Mouse (Mus musculus) liver, embryonic 12.5 days (tissue): Measurements from ENCODE around the gene Gm45785. TPM values are rescaled to one million over a fixed set of nuclear protein-coding genes. Genes with fewer than 3 reads are reported as not detected.

ENCODE experiments used
- ATAC-seq: fragments of 200-750 bp; cut with Nextera tagmentation; 2 replicates; pipeline ENCODE4 v1.8.0; 2017; ENCODE audit warnings: moderate number of reproducible peaks, mild to moderate bottlenecking, moderate library complexity
- H3K27ac ChIP-seq: fragments of 300-500 bp; sonication (generic); 2 replicates; pipeline ENCODE4 v1.5.1; 2016; ENCODE audit warnings: mild to moderate bottlenecking
- H3K27me3 ChIP-seq: fragments of 300-500 bp; sonication (generic); replicated peaks from 2 replicates; pipeline ENCODE4 v1.6.1; 2016; ENCODE audit warnings: mild to moderate bottlenecking, moderate library complexity
- H3K36me3 ChIP-seq: fragments of 300-500 bp; sonication (generic); 2 replicates; pipeline ENCODE4 v1.6.1; 2016; ENCODE audit warnings: mild to moderate bottlenecking, moderate library complexity
- H3K4me1 ChIP-seq: fragments of 300-500 bp; sonication (generic); 2 replicates; pipeline ENCODE4 v1.6.1; 2016
- H3K4me2 ChIP-seq: fragments of 300-500 bp; sonication (generic); 2 replicates; pipeline ENCODE4 v1.6.1; 2016; ENCODE audit warnings: mild to moderate bottlenecking, moderate library complexity
- H3K4me3 ChIP-seq: fragments of 300-500 bp; sonication (generic); 2 replicates; pipeline ENCODE4 v1.5.1; 2016; ENCODE audit warnings: mild to moderate bottlenecking, moderate library complexity
- H3K9ac ChIP-seq: fragments of 300-500 bp; sonication (generic); 2 replicates; pipeline ENCODE4 v1.6.1; 2016; ENCODE audit warnings: mild to moderate bottlenecking, moderate library complexity
- H3K9me3 ChIP-seq: fragments of 300-500 bp; sonication (generic); replicated peaks from 2 replicates; pipeline ENCODE4 v1.6.1; 2016; ENCODE audit warnings: mild to moderate bottlenecking, moderate library complexity
- WGBS: fragments of 180-500 bp; shearing (Covaris S2); methylation state at CpG from one replicate; pipeline ENCODE4 v1.1.7; 2016; ENCODE audit not compliant: insufficient replicate concordance; 5-methylcytosine and 5-hydroxymethylcytosine counted together
- polyA plus RNA-seq: library from polyadenylated mRNA; unstranded; fragments of >200 nt; fragmentation: Nextera tagmentation; extraction: Ambion mirVana; gene quantifications from 2 replicates; pipeline ENCODE4 v1.2.1, GENCODE M21; 2016

Gene Gm45785
- polyA plus RNA-seq, 1 experiment from 2014 or later, result not detected

DNA sequence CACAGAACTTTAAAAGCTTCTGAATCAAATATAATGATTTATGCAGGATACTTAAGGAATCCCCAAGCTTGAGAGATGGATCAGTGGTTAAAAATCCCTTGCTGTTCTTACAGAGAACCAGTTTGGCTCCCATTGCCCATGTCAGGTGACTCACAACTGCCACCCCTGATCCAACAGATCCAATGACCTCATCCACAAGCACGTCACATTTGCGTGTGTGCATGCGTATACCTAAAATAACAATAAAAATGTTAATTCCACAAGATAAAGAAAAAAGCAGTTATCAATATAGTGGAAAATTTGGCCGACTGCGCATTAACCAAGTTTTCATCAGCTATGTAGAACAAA lies 34.9 kb downstream of the Gm45785 start:
- Histone ChIP-seq H3K4me1 (0 out of 2 replicates have a peak, but pooled peaks cover 9% of the 10 kb centered on the region), H3K4me2 (peak overlapping the region; percentile 64), H3K4me3 (peak overlapping the region; percentile 41), H3K27me3 (0 out of 2 replicates have a peak, but pooled peaks cover 7% of the 10 kb centered on the region), H3K9me3 (no peaks in the 10 kb centered on the region), H3K36me3 (no peaks in the 10 kb centered on the region), H3K9ac (0 out of 2 replicates have a peak overlapping the region, but pooled peaks have one; percentile 9), H3K27ac (no peak overlapping the region)
- no peak for ATAC-seq
- WGBS, result 58% methylated on average over 5 of the region's 5 CpGs

DNA sequence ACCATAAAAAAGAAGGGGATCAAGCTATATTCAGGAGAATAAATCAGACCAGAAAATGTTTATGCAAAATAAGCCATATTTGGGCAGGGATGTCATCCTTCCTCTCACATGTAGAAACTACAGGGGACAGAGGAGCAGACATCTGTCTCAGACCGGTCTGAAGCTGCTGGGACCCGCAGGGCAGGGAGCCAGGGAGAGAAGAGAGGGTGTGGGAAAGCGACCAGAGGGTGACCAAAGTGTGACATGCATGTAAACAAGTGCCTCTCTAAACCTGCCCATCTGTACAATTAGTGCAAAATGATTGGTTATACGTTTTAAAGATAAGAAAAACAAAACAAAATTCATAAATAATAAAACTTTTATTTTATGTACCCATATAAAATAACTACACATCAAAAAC lies 36.0 kb downstream of the Gm45785 start:
- no peak overlapping the region for H3K27ac ChIP-seq
- no peak for ATAC-seq
- H3K36me3 ChIP-seq, result no peaks in the 10 kb centered on the region
- H3K27me3 ChIP-seq, result 0 out of 2 replicates have a peak, but pooled peaks cover 7% of the 10 kb centered on the region
- H3K9me3 ChIP-seq, result no peaks in the 10 kb centered on the region
- 60% methylated on average over 4 of the region's 4 CpGs for WGBS
- no peak overlapping the region for H3K4me3 ChIP-seq
- H3K4me2 ChIP-seq, result no peak overlapping the region
- no peak overlapping the region for H3K9ac ChIP-seq
- H3K4me1 ChIP-seq, result 0 out of 2 replicates have a peak, but pooled peaks cover 9% of the 10 kb centered on the region

DNA sequence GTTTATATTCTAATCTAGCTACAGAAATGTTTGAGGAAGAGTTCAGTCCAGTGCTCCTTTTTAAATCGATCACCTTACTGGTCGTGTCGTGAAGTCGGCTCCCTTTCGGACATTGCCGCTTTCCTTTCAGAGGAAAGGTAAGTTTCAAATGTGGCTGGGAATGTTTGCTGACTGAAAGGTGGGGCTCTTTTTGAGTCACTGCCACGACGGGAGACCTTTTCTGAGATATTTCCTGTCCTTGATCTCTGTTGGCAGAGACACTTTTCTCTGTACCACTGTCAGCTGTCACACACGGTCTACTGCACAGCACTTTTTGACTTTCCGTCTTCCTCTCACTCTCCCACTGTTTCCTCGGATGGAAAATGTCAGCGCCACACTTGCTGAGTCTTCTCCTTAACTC lies 43.3 kb downstream of the Gm45785 start:
- no peak overlapping the region for H3K27ac ChIP-seq
- no peak overlapping the region for H3K4me2 ChIP-seq
- no peak for ATAC-seq
- no peaks in the 10 kb centered on the region for H3K9me3 ChIP-seq
- 79% methylated on average over 12 of the region's 12 CpGs for WGBS
- H3K36me3 ChIP-seq, result no peaks in the 10 kb centered on the region
- no peaks in the 10 kb centered on the region for H3K27me3 ChIP-seq
- no peak overlapping the region for H3K4me3 ChIP-seq
- H3K9ac ChIP-seq, result no peak overlapping the region
- H3K4me1 ChIP-seq, result no peaks in the 10 kb centered on the region

DNA sequence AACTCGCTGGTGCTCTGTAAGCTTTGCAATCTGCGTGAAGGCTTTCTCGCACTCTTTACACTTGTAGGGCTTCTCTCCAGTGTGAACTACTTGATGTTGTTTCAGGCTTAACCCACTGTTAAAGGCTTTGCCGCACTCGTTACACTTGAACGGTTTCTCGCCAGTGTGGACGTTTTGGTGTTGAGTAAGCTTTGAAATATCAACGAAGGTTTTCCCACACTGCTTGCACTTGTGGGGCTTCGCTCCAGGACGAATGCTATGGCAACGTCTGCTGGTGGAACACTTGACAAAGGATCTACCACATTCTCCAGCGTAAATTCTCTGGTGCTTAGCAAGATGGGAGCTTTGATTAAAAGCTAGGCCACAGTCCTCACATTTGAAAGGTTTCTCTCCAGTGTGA lies 44.4 kb downstream of the Gm45785 start:
- Histone ChIP-seq H3K27me3 (no peaks in the 10 kb centered on the region), H3K9me3 (no peaks in the 10 kb centered on the region), H3K27ac (no peak overlapping the region), H3K9ac (no peak overlapping the region), H3K4me3 (no peak overlapping the region), H3K4me1 (no peaks in the 10 kb centered on the region), H3K36me3 (no peaks in the 10 kb centered on the region), H3K4me2 (no peak overlapping the region)
- ATAC-seq, result no peak
- 79% methylated on average over 13 of the region's 13 CpGs for WGBS

DNA sequence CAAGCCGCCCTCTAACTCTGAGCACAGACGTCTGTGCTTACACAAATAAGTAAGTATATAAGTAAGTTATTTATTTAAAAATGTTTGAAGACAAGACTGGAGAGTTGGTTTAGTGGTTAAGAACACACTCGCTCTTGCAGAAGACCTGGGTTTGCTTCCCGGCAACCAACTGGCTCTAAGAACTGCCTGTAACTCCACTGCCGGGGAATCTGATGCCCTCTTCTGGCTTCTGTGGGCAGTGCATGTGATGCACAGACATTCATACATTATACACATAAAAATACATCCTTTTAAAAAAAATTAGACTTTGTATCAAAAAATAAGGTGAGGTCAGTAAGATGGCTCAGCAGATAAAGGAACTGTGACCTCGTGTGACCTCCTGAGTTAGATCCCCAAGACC lies 45.6 kb downstream of the Gm45785 start:
- 72% methylated on average over 6 of the region's 6 CpGs for WGBS

DNA sequence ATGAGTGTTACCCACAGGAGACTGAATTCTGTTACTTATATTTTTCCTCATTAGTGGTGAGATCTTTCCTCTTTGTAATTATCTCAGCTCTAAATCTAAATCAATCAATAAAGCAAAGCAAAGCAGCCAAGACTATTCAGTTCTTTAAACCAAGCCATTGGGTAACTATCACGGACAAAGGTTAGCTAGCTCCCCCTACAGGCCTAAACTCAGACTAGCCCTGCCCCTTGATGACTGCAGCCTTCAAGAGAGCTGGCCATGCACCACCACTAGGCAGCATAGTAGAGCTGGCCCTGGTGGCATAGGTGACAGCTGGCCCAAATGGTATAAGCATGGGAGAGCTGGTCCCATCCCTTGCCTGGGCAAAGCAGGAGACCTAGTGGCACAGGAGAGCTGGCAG lies 50.4 kb downstream of the Gm45785 start:
- H3K36me3 ChIP-seq, result no peaks in the 10 kb centered on the region
- 8% methylated on average over 1 of the region's 1 CpGs for WGBS
- peak; percentile 54 for ATAC-seq

More for the DNA sequence above, 45.6 kb downstream of the Gm45785 start:
- H3K36me3 ChIP-seq, result no peaks in the 10 kb centered on the region
- H3K27me3 ChIP-seq, result no peaks in the 10 kb centered on the region
- H3K9me3 ChIP-seq, result no peaks in the 10 kb centered on the region
- no peak for ATAC-seq
- no peak overlapping the region for H3K9ac ChIP-seq
- no peak overlapping the region for H3K4me2 ChIP-seq
- no peaks in the 10 kb centered on the region for H3K4me1 ChIP-seq
- H3K27ac ChIP-seq, result no peak overlapping the region
- H3K4me3 ChIP-seq, result no peak overlapping the region

DNA sequence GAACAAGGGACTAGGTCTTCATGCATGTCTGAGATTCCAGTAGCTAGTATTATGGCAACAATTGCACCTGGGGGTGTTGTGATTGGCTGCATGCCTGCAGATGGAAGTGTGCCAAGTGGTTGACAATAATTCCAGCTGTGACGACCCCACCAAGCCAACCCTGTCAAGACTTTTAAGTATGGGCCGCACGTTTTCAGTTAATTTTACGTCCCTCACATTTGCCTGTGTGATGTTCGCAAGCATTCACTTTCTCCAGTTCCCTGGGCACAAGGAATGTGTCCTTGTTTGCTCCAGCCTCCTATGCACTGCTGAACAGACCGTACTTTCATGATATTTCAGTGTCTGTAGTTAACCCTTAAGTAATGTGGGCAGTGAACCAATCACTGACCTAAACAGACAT lies 53.5 kb downstream of the Gm45785 start:
- H3K36me3 ChIP-seq, result no peaks in the 10 kb centered on the region
- no peak overlapping the region for H3K9ac ChIP-seq
- H3K27me3 ChIP-seq, result no peaks in the 10 kb centered on the region
- no peaks in the 10 kb centered on the region for H3K4me1 ChIP-seq
- no peak overlapping the region for H3K27ac ChIP-seq
- no peak overlapping the region for H3K4me2 ChIP-seq
- ATAC-seq, result no peak
- WGBS, result 67% methylated on average over 6 of the region's 6 CpGs
- H3K9me3 ChIP-seq, result no peaks in the 10 kb centered on the region
- H3K4me3 ChIP-seq, result no peak overlapping the region

More for the DNA sequence above, 50.4 kb downstream of the Gm45785 start:
- H3K9ac ChIP-seq, result no peak overlapping the region
- no peak overlapping the region for H3K4me3 ChIP-seq
- H3K4me1 ChIP-seq, result no peaks in the 10 kb centered on the region
- no peak overlapping the region for H3K4me2 ChIP-seq
- H3K9me3 ChIP-seq, result no peaks in the 10 kb centered on the region
- H3K27me3 ChIP-seq, result no peaks in the 10 kb centered on the region
- H3K27ac ChIP-seq, result no peak overlapping the region

DNA sequence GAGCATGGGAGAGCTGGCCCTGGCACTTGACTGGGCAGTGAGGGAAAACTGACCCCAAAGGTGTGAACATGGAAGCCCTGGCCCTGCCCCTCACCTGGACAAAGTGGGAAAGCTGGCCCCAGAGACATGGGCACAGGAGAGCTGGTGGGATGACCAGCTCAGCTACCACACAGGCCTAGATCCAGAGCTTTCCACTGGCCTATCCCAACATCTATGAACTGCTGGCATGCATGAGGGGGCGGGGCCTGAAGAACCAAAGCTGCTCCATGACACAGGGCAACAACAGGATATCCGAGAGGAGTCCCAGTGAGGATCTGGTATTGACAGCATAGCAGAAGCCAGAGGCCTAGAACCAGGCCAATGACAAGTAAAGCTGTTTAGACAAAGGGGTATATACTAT lies 57.9 kb downstream of the Gm45785 start:
- Histone ChIP-seq H3K4me2 (no peak overlapping the region), H3K27me3 (no peaks in the 10 kb centered on the region), H3K4me3 (no peak overlapping the region), H3K4me1 (no peaks in the 10 kb centered on the region), H3K27ac (no peak overlapping the region), H3K9me3 (no peaks in the 10 kb centered on the region), H3K9ac (no peak overlapping the region), H3K36me3 (no peaks in the 10 kb centered on the region)
- 53% methylated on average over 2 of the region's 2 CpGs for WGBS
- no peak for ATAC-seq

DNA sequence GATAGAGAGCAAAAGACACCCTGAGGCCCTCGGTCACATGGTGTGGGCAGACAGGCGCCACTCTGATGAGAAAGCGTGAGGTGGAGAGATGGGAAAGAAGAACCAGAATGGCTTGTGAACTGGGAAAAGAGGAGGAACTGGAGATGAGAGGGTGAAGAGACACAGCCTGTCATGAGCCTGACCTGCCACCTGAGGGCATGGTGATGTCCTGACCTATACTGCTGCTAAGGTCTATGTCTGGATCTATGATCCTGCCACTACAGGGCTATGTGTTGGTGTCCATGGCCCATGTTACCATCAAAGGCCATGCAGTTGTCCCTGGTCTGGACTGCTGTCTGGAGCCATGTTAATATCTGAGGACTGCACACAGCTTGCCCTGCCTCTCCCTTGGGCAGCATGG lies 58.5 kb downstream of the Gm45785 start:
- Histone ChIP-seq H3K36me3 (no peaks in the 10 kb centered on the region), H3K4me2 (no peak overlapping the region), H3K9ac (no peak overlapping the region), H3K27me3 (no peaks in the 10 kb centered on the region), H3K27ac (no peak overlapping the region), H3K9me3 (no peaks in the 10 kb centered on the region), H3K4me1 (no peaks in the 10 kb centered on the region), H3K4me3 (no peak overlapping the region)
- no peak for ATAC-seq
- 74% methylated on average over 3 of the region's 3 CpGs for whole genome bisulfite sequencing

DNA sequence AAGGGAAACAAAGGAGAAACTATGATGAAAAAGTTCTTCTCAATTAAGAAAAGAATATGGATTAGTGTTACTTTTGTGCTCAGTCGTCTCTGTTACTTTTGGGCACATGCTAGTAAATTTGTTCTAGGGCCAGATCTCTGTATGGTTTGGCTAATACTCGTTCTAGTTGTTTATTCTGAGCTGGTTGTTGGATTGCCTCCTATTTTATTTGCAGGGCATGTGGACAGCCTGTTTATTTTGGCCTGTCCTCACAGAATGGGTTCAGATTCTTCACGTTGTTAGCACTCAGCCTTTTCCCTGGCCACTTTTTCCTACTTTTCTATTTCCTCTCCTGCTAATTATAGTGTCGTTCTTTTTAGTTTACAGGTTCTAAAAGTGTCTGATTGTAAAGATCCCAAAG lies 62.6 kb downstream of the Gm45785 start:
- Histone ChIP-seq H3K4me3 (no peak overlapping the region), H3K9me3 (no peaks in the 10 kb centered on the region), H3K9ac (no peak overlapping the region), H3K4me2 (no peak overlapping the region), H3K36me3 (no peaks in the 10 kb centered on the region), H3K27me3 (no peaks in the 10 kb centered on the region), H3K4me1 (no peaks in the 10 kb centered on the region), H3K27ac (no peak overlapping the region)
- 53% methylated on average over 4 of the region's 4 CpGs for WGBS
- no peak for ATAC-seq

DNA sequence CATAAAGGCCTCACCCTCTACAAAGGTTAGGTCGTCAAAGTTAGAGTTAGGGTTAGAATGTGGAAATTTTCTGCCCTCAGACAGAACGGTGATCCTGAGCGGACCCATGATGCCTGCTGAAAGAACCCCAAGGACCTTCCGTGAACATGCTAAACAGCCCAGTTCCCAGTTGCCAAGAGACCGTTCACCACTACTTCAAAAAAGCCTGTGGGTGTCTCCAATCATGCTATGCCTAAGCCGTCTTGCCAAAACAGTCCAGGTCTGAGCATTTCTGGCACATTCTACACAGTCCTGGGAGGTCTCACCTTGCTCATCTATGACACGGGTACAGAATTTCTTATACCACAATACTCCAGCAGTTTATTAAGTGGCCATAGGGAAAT lies 68.1 kb downstream of the Gm45785 start:
- Histone ChIP-seq H3K9me3 (no peaks in the 10 kb centered on the region), H3K4me2 (no peak overlapping the region), H3K4me1 (no peaks in the 10 kb centered on the region), H3K9ac (no peak overlapping the region), H3K27ac (no peak overlapping the region), H3K27me3 (no peaks in the 10 kb centered on the region), H3K36me3 (no peaks in the 10 kb centered on the region), H3K4me3 (no peak overlapping the region)
- 71% methylated on average over 7 of the region's 7 CpGs for WGBS
- ATAC-seq, result no peak

DNA sequence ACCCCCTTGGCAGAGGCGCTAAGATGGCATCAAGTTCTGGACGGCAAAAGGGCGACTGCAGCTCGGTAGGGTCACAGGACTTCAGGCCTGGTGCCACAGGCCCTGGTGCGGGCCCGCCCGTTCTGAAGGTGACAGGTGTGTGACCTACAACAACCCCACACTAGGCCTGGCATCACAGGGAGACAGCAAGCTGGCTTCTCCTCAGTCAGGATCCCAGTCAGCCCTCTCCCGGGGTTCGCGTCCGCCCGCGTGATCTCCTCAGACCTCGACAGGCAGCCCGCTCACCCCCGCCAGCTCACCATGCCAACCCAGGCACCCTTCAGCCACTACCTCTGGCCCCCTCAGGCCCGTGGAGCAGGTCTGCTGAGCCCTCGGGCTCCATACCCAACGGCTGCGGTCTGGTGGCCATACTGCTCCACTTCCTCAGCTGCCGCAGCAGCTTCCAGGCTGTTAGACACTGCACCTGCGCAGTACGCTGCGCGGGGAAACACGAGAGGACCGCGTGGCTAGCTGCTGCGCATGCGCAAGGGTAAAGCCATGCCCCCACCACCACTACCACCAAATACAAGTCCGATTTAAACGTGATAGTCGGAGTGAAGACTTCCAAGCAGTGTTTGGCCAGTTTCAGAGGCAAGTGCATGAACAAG lies 68.6 kb downstream of the Gm45785 start, which contains the start of gene Syce1:
TSS of gene Syce1 (minus strand) at position 447 of the 647 bp plus-strand sequence.
- Histone ChIP-seq H3K4me1 (no peaks in the 10 kb centered on the region), H3K9me3 (no peaks in the 10 kb centered on the region), H3K4me2 (no peak within 1 kb of the TSS), H3K4me3 (no peak within 1 kb of the TSS), H3K36me3 (no peaks in the 10 kb centered on the region), H3K9ac (no peak within 1 kb of the TSS), H3K27ac (no peak within 1 kb of the TSS), H3K27me3 (no peaks in the 10 kb centered on the region)
- ATAC-seq, result no peak
- 63% methylated on average over 33 of the region's 33 CpGs for WGBS

DNA sequence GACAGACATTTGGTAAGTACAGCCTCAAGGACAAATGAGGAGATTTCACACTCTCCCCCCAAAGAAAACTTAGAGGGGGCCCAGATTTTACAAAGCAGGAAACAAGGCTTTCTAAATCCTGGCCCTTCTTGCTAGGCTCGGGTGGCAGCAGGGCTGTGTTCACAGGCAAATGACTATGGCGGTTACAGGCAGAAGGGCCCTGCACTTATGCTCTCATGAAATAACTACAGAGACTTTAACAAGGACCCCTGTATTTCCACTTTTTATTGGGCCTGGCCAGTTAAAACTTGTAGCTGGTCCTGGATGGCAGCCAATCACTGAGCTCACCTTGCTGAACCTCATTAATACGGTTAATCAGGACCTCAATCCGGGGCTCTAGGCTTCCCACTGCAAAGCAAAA lies 75.6 kb downstream of the Gm45785 start:
- Histone ChIP-seq H3K4me1 (no peaks in the 10 kb centered on the region), H3K36me3 (no peaks in the 10 kb centered on the region), H3K4me3 (no peak overlapping the region), H3K27me3 (no peaks in the 10 kb centered on the region), H3K9ac (no peak overlapping the region), H3K27ac (no peak overlapping the region), H3K4me2 (no peak overlapping the region), H3K9me3 (no peaks in the 10 kb centered on the region)
- ATAC-seq, result no peak
- 64% methylated on average over 4 of the region's 4 CpGs for WGBS
